Mouse (Mus musculus) CD4-positive, CD25-positive, alpha-beta regulatory T cell, adult 2 months (primary cell): ENCODE measurements around the gene Ago3.

Experiments used
- DNase-seq: peaks from one replicate; pipeline ENCODE4 v3.0.0-alpha.2; 2012; ENCODE audit warnings: low read depth, low spot score

The Ago3 gene

GRCm38 (mm10) chr4:126423866-126424265 is 5.5 kb downstream of the Ago3 start:
- DNase-seq = no peak

- no peak for DNase-seq
Measured at GRCm38 (mm10) chr4:126415707-126416106, 13.6 kb downstream of the Ago3 start.

GRCm38 (mm10) chr4:126412526-126412925 is 16.8 kb downstream of the Ago3 start:
- DNase-seq = no peak

- no peak for DNase-seq
Measured at GRCm38 (mm10) chr4:126371497-126371896, 57.9 kb downstream of the Ago3 start.

- DNase-seq = no peak
Measured at GRCm38 (mm10) chr4:126360069-126360468, 69.3 kb downstream of the Ago3 start.

GRCm38 (mm10) chr4:126343451-126343850 is 85.9 kb downstream of the Ago3 start:
- no peak for DNase-seq

GRCm38 (mm10) chr4:126339461-126339860 is 89.9 kb downstream of the Ago3 start:
- DNase-seq = no peak

- peak; percentile 39 for DNase-seq
Measured at GRCm38 (mm10) chr4:126332358-126332757, 97.0 kb downstream of the Ago3 start.

GRCm38 (mm10) chr4:126331751-126332150 is 97.6 kb downstream of the Ago3 start:
- DNase-seq = no peak

GRCm38 (mm10) chr4:126330295-126330694 is 99.1 kb downstream of the Ago3 start:
- DNase-seq = no peak

- no peak for DNase-seq
Measured at GRCm38 (mm10) chr4:126326036-126326435, 103.3 kb downstream of the Ago3 start.

- no peak for DNase-seq
Measured at GRCm38 (mm10) chr4:126325281-126325861, 104.0 kb downstream of the Ago3 start, which contains the start of gene Tekt2. Tekt2 (minus strand) TSS chr4:126325688.

- no peak for DNase-seq
Measured at GRCm38 (mm10) chr4:126324861-126325260, 104.5 kb downstream of the Ago3 start.

- DNase-seq = no peak
Measured at GRCm38 (mm10) chr4:126322646-126323045, 106.7 kb downstream of the Ago3 start.

- DNase-seq = no peak
Measured at GRCm38 (mm10) chr4:126321854-126322511, 107.4 kb downstream of the Ago3 start.

- DNase-seq = peak; percentile 99
Measured at GRCm38 (mm10) chr4:126321111-126321853, 108.1 kb downstream of the Ago3 start, which contains the start of gene Adprhl2. Adprhl2 (minus strand) TSS chr4:126321703.

- DNase-seq = no peak
Measured at GRCm38 (mm10) chr4:126319806-126320205, 109.5 kb downstream of the Ago3 start.

GRCm38 (mm10) chr4:126316443-126317040 is 112.8 kb downstream of the Ago3 start:
- no peak for DNase-seq

GRCm38 (mm10) chr4:126315931-126316330 is 113.4 kb downstream of the Ago3 start:
- DNase-seq = no peak

- DNase-seq = no peak
Measured at GRCm38 (mm10) chr4:126314393-126314792, 115.0 kb downstream of the Ago3 start.

GRCm38 (mm10) chr4:126313202-126313601 is 116.2 kb downstream of the Ago3 start:
- DNase-seq = no peak

- DNase-seq = no peak
Measured at GRCm38 (mm10) chr4:126311566-126312200, 117.7 kb downstream of the Ago3 start.
